Mouse (Mus musculus) brown adipose tissue, adult 24 weeks (tissue): Measurements from ENCODE around the gene Rgs6. TPM values are rescaled to one million over a fixed set of nuclear protein-coding genes. Genes with fewer than 3 reads are reported as not detected.

Experiments
- H3K27ac ChIP-seq: fragments of 200-500 bp; replicated peaks from 2 replicates; pipeline ENCODE4 v1.5.1; 2012; ENCODE audit warnings: low read depth, mild to moderate bottlenecking, low read length
- H3K4me1 ChIP-seq: fragments of 200-500 bp; 2 replicates; pipeline ENCODE4 v1.6.1; 2012; ENCODE audit warnings: low read length, mixed read lengths; ENCODE audit not compliant: control insufficient read depth, insufficient read depth, insufficient read length
- H3K4me3 ChIP-seq: fragments of 200-500 bp; 2 replicates; pipeline ENCODE4 v1.5.1; 2012; ENCODE audit warnings: low read depth, mild to moderate bottlenecking, low read length, moderate library complexity; ENCODE audit not compliant: insufficient read depth
- polyA plus RNA-seq: library from polyadenylated mRNA; stranded (reverse); fragments of >200 nt; gene quantifications from 2 replicates; pipeline ENCODE4 v1.2.4, GENCODE M21; 2012; ENCODE audit not compliant: missing spikeins, insufficient read depth, insufficient read length

The Rgs6 gene
- polyA plus RNA-seq, 1 experiment, result 0.36 TPM

GRCm38 (mm10) chr12:83160211-83160610 lies 572.1 kb downstream of the Rgs6 start:
- Histone ChIP-seq H3K4me3 (no peak overlapping the region), H3K4me1 (no peaks in the 10 kb centered on the region), H3K27ac (no peak overlapping the region)

GRCm38 (mm10) chr12:83160700-83161099 lies 572.6 kb downstream of the Rgs6 start:
- H3K4me1 ChIP-seq, result no peaks in the 10 kb centered on the region
- no peak overlapping the region for H3K4me3 ChIP-seq
- H3K27ac ChIP-seq, result no peak overlapping the region

GRCm38 (mm10) chr12:83163721-83164120 lies 575.6 kb downstream of the Rgs6 start:
- Histone ChIP-seq H3K4me1 (no peaks in the 10 kb centered on the region), H3K27ac (no peak overlapping the region), H3K4me3 (no peak overlapping the region)

DNA sequence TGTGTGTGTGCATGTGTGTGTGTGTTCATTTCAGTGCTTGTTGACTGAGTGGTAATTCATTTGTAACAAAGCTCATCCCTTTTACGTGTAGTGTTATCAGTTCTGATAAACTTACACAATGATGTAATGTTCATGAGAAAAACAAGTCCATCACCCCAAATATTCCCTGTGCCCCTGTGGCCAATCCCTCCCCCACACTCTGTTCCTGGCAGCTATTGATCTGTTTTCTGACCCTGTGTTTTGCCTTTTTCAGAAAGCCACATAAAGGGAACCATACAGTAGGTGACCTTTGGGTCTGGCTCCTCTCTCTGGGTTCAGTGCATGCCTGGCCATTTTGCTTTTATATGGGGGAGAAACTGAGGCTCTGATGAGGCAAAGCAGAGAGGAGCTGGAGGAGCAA lies 577.0 kb downstream of the Rgs6 start:
- H3K27ac ChIP-seq, result no peak overlapping the region
- H3K4me1 ChIP-seq, result no peaks in the 10 kb centered on the region
- no peak overlapping the region for H3K4me3 ChIP-seq

DNA sequence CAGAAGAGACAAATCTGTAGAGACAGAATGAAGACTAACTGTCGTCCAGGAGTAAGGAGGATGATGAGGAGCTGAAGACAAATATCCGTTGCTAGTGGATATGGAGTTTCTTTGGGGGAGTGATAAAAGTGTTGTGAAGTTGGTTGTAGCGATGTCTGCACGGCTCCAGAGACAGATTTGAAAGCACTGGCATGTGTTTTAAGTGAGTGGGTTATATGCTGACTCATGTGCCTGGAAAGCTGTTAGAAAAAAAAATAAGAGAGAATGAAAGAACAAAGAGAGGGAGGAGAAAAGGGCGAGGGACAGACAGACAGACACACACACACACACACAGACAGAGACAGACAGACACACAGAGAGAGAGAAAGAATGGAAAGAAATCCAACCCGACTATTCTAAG lies 580.2 kb downstream of the Rgs6 start:
- Histone ChIP-seq H3K4me3 (no peak overlapping the region), H3K27ac (no peak overlapping the region), H3K4me1 (no peaks in the 10 kb centered on the region)

GRCm38 (mm10) chr12:83169495-83170209 lies 581.6 kb downstream of the Rgs6 start:
- no peaks in the 10 kb centered on the region for H3K4me1 ChIP-seq
- no peak overlapping the region for H3K27ac ChIP-seq
- H3K4me3 ChIP-seq, result no peak overlapping the region

DNA sequence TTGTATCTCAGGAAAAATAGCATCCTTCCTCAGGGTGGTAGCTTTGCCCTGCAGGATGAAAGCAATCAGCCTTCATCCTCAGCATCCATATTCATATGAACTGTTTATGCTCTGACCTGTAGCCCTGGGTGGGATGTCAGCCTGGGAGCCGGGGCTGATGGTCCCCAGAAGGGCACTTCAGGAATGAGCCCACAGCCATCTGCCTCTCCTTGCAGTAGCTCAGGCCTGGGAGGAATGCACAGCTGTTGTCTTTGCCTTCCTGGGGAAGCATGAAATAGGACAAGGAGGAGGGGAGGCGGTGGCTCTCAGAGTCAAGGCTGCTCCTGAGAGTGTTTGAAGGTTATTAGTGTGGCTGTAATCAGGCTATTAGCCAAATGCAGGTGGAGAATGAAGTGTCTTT lies 590.7 kb downstream of the Rgs6 start:
- no peaks in the 10 kb centered on the region for H3K4me1 ChIP-seq
- H3K27ac ChIP-seq, result no peak overlapping the region
- no peak overlapping the region for H3K4me3 ChIP-seq

GRCm38 (mm10) chr12:83179860-83180259 lies 591.8 kb downstream of the Rgs6 start:
- Histone ChIP-seq H3K4me1 (no peaks in the 10 kb centered on the region), H3K4me3 (no peak overlapping the region), H3K27ac (no peak overlapping the region)

DNA sequence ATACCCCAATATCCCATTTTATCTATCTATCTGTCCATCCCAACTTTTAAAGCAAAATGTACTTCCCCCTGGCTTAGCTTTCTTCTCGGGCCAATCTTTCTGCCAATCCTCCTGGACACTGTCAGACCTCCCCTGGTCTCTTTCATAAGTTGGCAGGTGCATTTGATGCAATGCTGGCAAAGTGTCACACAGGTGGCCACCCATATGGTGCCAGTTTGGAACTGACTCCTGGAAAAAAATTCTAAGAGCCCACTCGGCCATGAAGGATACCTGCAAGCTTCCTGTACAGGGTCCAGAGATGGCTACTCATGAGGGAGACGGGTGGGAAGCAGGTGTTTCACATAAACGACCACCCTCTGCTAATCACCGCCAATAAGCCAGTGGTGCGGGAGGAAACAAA lies 592.5 kb downstream of the Rgs6 start:
- Histone ChIP-seq H3K27ac (no peak overlapping the region), H3K4me1 (no peaks in the 10 kb centered on the region), H3K4me3 (no peak overlapping the region)

DNA sequence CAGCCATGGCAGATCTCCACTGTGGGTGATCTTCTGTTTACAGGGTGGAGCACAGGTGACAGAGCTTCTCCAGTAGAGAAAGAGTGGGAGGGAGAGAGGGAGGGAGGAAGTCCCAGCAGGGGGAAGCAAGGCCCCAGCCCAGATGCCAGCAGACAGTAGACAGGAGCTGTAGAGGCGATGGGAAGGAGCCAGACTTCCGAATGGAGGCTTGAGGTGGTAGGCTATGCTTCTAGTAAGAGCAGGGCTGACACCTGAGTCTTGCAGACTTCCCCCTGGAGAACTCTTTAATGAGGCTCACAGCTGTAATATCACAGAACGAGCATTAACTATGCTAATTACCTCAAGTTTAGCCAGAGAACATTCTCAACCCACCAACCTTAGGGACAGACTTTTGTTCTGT lies 613.6 kb downstream of the Rgs6 start:
- Histone ChIP-seq H3K4me3 (no peak overlapping the region), H3K4me1 (no peaks in the 10 kb centered on the region), H3K27ac (no peak overlapping the region)

GRCm38 (mm10) chr12:83204361-83204760 lies 616.3 kb downstream of the Rgs6 start:
- Histone ChIP-seq H3K27ac (no peak overlapping the region), H3K4me3 (no peak overlapping the region), H3K4me1 (no peaks in the 10 kb centered on the region)

GRCm38 (mm10) chr12:83206866-83207265 lies 618.8 kb downstream of the Rgs6 start:
- no peak overlapping the region for H3K27ac ChIP-seq
- H3K4me3 ChIP-seq, result no peak overlapping the region
- H3K4me1 ChIP-seq, result no peaks in the 10 kb centered on the region

DNA sequence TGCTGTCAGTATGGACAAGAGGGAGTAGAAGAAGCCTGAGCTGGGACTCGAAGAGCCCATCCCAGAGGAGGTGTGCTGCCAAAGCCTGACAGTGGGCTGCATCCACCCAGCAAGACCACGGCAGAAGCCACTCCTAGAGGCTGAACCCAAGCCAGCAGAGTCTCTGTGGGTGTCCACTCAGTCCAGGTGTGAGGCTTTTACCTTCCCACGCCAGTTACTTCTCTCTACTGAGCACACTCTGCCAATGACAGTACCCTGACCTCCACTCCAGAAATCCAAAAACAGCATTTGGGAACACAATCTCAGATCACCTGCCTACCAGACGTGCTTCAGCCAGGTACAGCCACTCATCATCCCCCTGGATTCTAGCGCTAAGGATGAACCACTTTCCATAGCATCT lies 619.4 kb downstream of the Rgs6 start:
- no peaks in the 10 kb centered on the region for H3K4me1 ChIP-seq
- no peak overlapping the region for H3K4me3 ChIP-seq

GRCm38 (mm10) chr12:83208011-83208410 lies 619.9 kb downstream of the Rgs6 start:
- Histone ChIP-seq H3K27ac (no peak overlapping the region), H3K4me1 (no peaks in the 10 kb centered on the region), H3K4me3 (no peak overlapping the region)

More for the DNA sequence above, 619.4 kb downstream of the Rgs6 start:
- no peak overlapping the region for H3K27ac ChIP-seq

GRCm38 (mm10) chr12:83208841-83209240 lies 620.7 kb downstream of the Rgs6 start:
- Histone ChIP-seq H3K4me3 (no peak overlapping the region), H3K27ac (no peak overlapping the region), H3K4me1 (no peaks in the 10 kb centered on the region)

DNA sequence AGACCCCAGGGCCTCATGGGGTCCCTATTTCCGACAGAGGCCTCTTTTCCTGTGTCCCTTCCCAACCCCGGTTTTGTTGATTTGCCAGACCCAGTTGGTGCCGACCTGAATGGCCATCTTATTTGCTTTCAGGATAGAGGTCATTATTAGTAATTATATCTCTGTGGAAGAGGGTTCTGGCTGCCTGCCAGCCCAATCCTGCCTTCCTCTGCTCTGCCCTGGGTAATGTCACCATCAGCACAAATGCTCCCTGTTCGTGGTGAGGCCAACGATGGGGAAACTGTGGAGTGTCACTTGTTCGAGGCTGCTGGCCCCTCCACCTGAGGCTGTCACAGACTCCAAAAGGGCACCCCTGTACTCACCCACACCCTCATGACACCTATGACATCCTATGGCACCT lies 621.4 kb downstream of the Rgs6 start:
- Histone ChIP-seq H3K4me3 (no peak overlapping the region), H3K27ac (no peak overlapping the region), H3K4me1 (no peaks in the 10 kb centered on the region)
